Mouse (Mus musculus): ENCODE data around the gene Dhx30.

DNA sequence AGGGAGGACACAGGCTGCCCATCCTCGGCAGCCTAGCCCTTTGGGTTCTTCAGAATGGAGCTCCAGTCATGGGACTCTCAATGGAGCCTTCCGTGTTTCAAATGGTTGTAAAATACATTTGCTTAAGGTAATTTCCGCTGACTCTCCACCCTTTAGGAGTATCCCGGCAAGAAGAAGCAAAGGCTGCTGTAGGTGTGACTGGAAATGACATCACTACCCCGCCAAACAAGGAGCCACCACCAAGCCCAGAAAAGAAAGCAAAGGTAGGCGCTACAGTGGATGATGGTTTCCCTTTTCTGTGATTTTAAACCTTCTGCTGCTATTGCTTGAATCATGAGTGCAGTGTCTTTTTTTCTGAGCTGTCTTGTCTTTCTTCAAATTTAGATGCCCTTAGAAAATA lies 54.8 kb downstream of the Dhx30 start:
- TF ChIP-seq EP300 (IDR thresholded peaks at IDR 0.05; ENCODE audit: insufficient read depth, low read depth, low read length) (no peak), CTCF (IDR thresholded peaks at IDR 0.05; ENCODE audit: low read depth, low read length) (no peak)

Measured in ES-Bruce4 (cell line).